Mouse (Mus musculus) adrenal gland, postnatal 14 days (tissue): ENCODE data around the gene Cyp2s1. TPM values are rescaled to one million over a fixed set of nuclear protein-coding genes. Genes with fewer than 3 reads are reported as not detected.
A peak's percentile ranks its signal among the peaks of the same experiment; 100 is the strongest.

ENCODE experiments used
- DNase-seq: peaks from one replicate; pipeline ENCODE4 v3.0.0; 2021; ENCODE audit warnings: mixed read lengths
- microRNA-seq, 2 experiments: library from miRNA; unstranded; fragments of <30 nt; microRNA quantifications; one replicate each; pipeline ENCODE4 v1.2.0; 2021
- total RNA-seq: library from RNA; stranded (reverse); gene quantifications from 2 replicates; pipeline ENCODE4 v1.2.3, GENCODE M21; 2021

Cyp2s1 gene
- total RNA-seq, 1 experiment from 2014 or later, result 2.9 TPM

DNA sequence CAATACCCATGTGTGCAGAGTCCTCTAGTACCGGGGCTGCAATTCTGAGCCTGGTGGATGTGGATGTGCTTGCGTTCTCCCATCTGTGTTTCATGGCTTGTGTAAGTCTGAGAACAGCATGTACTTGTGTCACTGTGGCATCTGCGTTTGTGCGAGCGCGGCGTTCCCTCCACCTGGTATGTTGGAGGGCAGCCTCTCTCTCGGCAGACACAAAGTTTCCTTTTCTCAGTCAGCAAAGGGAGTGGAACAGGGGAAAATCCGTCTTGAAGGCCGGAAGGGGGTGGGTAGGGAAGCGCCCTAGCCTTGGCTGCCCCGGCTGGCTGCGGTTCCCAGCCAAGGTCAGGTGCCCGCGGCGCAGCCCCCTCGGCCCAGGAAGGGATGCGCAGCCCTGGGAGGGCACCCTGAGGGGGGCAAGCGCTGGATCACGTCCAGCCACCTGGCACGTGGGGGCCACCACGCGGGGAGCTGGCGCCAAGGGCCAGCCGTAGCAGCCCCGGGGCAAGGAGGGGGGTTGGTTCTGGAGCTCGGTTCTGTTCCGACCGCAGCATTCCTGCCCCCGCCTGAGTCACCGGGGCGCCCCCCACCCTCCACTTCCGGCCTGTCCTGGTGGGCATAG is 35.3 kb downstream of the Cyp2s1 start:
- peak; percentile 72 for DNase-seq

DNA sequence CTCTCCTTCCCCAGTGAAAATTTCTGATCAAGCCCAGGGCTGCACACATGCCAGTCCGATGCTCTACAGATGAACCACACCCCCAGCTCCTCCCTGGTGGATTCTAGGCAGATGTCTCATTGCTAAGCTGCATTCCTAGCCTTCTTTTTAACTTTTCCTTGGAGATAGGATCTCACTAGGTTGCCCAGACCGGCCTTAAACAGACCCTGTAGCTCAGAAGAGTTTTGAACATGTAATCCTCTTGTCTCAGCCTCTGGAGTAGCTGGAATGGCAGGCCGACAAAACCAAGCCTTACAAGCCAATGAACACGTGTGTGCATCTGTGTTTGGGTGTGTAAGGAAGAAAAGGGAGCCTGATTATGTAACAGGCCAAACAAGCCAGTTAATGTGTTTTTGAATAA is 36.0 kb downstream of the Cyp2s1 start:
- DNase-seq, result no peak

DNA sequence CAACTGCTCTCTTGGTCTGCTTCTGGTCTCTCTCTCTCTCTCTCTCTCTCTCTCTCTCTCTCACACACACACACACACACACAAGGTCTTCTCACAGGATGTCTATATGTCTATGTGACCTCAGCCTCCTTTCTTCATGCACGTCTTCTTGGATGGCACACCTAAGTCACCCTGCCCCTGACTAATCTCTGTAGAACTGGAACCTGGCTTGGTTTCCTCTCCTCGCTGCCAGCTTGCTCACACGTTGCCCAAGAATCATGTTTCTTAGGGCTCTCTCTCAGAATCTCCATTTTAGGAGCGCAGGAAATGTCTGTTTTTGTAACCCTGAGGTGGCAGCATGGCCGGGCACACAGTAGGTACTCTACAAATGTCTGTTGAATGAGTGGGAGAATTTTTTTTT is 36.7 kb downstream of the Cyp2s1 start:
- no peak for DNase-seq

DNA sequence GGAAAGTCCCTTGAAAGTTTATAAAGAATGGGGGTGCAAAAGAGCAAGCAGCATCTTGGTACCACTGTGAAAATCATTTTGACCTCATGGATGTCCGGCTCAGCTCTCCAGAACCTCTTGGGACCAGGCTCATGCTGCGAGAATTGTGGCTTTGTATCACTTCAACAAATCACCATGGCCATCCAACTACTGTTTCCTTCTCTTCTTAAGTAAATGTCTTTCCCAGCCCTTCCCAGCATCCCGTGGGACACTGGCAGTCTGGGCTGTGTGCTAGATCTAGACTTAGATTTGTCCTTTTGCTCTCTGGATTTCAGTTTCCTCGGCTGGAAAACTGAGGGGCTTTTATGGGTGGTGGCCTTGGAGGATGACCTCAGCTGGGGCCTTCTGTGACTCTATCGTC is 48.5 kb downstream of the Cyp2s1 start:
- no peak for DNase-seq

DNA sequence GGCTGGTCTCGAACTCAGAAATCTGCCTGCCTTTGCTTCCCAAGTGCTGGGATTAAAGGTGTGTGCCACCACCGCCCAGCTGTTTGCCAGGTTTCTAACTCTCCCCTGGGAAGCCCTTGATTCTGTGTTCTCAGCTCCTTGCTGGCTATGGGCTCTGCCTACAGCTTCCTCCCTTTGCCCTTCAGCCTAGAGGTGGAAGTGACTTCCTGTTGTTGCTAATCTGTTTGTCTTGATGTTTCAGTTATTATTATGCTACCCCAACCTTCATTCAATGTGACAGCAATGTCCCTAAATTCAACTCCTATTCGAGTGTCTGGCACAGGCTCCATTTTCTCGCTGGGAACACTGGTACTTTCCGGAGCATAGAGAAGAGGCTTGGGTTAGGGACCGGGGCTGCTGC is 50.6 kb downstream of the Cyp2s1 start:
- DNase-seq, result no peak

DNA sequence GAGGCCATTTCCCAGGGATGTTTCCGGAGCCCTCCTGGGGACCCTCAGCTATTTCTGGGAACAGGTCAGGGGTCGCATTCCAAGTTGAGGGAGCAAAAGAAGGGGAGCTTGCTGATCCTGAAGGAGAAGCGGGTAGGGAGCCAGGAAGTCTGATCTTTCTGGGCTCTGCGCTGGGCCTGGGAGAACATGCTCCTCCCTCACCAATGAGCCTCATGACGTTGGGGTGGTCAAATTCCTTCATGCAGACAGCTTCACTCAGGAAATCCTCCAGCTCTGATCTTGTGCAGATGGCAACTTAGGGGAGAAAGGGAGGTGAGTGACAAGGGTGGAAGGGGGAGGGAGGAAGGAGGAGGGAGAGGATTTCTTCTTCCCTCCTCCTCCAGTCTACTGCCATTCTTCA is 52.5 kb downstream of the Cyp2s1 start:
- DNase-seq, result no peak

DNA sequence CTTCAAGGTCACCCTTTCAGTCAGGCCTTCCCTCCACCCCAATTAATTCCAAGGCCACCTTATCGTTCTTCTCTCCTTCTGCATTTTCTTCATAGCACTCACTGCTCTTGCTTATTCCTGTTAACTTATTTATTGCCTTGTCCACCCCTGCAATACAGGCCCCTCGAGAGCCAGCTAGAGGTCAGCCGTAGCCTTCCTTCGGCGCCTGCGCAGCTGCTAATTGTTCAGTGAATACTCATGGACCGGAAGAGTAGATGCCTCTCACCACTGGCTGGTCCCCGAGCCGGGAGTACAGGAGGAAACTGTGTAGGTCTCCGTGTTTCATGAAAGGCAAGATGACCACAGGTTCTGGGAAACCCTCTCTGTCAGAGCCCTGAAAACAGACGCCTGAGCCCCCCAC is 53.0 kb downstream of the Cyp2s1 start:
- DNase-seq, result peak; percentile 56

DNA sequence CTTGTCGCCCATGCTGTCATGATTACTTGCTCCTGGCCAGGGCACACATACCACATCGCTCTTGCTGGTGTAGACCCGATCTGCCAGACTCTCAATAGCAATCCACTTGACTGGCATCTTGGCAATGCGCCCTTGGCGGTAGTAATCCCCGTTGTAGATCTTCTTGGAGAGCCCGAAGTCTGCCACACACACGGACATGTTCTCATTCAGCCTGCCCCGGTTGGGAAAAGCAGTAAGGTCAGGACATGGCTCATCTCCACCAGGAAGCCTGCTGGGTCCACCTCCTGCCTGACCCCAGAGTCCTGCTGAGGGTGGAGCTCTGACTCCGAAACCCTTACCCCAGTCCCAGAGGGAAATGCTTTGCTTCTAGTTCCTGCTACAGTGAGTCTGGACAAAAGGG is 55.4 kb downstream of the Cyp2s1 start:
- peak; percentile 65 for DNase-seq

DNA sequence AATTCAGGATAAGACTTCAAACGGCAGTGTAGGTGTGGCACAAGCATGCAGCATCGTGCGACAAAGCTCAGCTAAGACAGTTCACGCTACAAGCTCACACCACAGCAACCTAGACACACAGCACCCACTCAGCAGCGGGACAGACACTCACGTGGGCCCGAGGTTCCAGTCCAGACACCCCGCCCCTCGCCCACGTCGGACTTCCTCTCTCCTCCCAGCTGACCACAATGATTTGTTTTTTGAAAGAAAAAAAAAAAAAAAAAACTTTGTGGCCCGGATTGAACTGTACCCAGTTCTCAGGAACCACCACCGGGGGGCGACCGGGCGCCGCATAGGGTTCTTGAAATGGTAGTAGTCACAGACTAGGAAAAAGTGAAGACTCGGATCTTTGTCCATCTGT is 60.7 kb downstream of the Cyp2s1 start:
- DNase-seq, result peak; percentile 97

DNA sequence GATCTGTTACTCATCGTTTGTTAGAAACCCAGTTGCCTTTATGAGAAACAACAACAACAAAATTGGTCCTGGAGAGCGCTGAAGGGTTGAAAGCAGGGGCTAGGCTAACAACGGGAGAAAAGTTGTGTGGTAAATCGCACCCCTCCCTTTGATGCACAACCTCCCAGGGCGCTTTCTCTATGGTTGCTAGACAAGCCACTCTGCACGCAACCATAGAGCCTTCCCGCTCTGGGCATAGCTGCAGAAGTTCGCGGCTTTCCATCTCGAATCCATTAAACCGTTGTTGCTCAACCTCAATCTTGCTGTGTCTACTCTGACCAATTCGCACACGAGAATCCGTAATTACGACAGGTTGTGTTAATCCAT is 61.3 kb downstream of the Cyp2s1 start:
- DNase-seq, result peak; percentile 82

DNA sequence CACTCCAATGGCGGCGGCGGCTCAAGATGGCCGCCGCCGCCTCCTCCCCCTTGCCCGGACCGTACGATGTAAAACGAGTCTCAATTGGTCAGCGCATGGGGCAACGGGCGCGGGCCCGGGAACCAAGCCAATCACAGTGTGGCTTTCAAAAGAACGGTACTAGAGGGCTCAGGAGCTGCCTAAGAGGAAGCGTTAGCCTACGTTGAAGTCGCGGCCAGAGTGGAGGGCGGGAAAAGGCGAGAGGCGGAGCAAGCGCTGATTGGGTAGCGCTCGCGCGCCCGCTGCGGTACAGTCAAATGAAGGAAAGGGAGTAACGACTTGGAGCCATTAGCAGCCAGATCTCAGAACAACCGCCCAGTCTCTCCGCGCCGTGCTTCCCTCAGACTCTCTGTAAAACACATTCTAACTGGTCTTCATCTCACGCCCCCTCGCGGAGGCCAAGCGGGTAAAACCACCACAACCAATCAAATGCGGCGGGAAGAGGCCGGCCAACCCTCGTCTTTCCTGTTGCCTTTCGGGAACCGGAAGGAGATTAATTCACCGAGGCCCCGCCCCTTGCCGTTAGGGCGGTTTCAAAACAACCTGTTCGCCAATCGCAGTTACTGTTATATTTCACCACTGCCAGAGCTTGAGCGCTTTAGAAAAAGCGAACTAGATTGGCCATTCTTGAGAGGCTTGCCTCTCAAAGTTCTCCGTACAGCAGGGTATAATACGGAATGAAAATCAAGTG is 61.8 kb downstream of the Cyp2s1 start, which contains the start of gene Hnrnpul1:
Hnrnpul1 (minus strand) TSS at position 20 of the 730 bp plus-strand sequence.
- DNase-seq, result peak; percentile 99

DNA sequence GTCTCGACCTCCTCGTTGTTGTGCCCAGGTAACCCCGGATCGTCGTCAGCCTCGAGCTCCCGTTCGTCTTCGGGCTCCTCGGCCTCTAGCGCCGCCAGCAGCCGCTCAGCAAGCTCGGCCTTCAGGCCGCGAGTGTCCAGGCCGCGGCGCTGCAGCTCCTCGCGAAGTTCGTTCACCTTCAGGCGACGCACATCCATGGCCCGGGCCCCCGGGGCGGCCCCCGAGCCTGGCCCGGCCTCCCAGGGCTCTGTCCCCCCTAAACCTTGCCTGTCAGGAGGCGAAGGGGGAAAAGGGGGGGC is 62.3 kb downstream of the Cyp2s1 start:
- no peak for DNase-seq

DNA sequence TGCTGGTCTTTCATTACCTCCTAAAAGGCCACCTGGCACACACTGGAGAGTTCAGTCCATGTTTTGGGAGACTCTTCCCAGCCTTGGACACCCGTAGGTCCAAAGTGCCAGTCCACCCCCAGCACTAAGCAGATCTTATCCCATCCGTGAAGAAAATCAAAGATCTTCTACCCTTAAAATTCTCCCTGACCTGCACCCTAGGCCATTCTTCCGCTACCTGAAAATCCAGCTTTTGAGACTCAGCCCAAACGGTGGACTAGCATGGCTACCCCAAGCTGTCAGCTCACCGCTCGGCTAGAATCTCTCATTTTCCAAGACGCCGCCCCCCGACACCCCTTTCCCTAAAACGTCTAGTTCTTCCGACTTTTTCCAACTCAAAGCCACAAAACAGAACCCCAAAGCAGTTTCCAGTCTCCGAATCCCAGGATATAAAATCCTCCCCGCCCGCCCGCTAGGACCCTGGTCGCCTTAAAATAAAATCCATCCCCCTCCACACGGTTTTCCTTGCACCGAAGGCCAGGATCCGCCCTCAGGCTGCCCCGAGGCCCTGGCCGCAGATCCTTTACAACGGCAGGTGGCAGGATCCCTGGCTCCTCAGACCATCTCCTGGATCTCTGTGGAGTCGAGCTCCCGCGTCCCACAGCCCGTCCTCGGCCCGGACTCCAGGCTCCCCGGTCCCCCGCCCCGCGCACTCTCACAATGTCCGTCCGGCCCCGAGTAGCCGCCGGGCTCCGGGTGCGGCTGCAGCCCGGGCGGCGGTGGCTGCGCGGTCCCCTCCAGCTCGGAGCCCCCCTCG is 62.9 kb downstream of the Cyp2s1 start:
- peak; percentile 80 for DNase-seq

DNA sequence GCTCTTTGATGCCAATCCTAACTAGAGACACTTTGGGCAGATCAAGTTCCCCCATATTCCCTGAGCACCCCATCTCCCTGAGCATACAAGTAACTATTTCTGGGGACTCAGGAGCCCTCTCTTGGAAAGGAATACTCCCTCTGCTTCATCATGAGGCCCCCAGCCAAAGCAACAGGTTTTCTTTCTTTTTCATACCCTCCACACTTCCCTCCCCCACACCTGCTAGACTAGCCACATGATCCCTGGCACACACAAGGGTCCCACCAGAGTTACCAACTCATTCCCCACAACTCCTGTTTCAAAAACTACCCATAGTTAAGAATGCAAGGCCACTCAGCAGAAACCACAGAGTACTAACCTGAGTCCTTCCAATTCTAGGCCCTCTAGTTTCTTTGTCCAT is 63.6 kb downstream of the Cyp2s1 start:
- no peak for DNase-seq

Small RNA genes lying within 50 kb of the gene (microRNA-seq; reads per million reads assigned to microRNA genes)
- gene Gm24865, result 0 reads per million in 2 experiments

Other genes with a start within 250 kb of the Cyp2s1 start
- not detected in 2 replicates for gene Erich4, start 201.0 kb downstream of the Cyp2s1 start, total RNA-seq
- gene Dmac2, start 197.5 kb downstream of the Cyp2s1 start, total RNA-seq, result 37.4 and 43.7 TPM in 2 replicates
- gene B3gnt8, start 190.3 kb downstream of the Cyp2s1 start, total RNA-seq, result 3.6 and 6.2 TPM in 2 replicates
- gene Bckdha, start 157.9 kb downstream of the Cyp2s1 start, total RNA-seq, result 255 and 258 TPM in 2 replicates
- 43.3 and 53.2 TPM in 2 replicates for gene Exosc5, start 157.7 kb downstream of the Cyp2s1 start, total RNA-seq
- gene Tmem91, start 141.7 kb downstream of the Cyp2s1 start, total RNA-seq, result 0.78 and 0.86 TPM in 2 replicates
- 17.8 TPM in 2 replicates for gene B9d2, start 136.1 kb downstream of the Cyp2s1 start, total RNA-seq
- gene Tgfb1, start 129.9 kb downstream of the Cyp2s1 start, total RNA-seq, result 52.7 and 68.0 TPM in 2 replicates
- 43.8 and 45.0 TPM in 2 replicates for gene Ccdc97, start 97.8 kb downstream of the Cyp2s1 start, total RNA-seq
- gene Hnrnpul1, start 62.2 kb downstream of the Cyp2s1 start, total RNA-seq, result 119 and 130 TPM in 2 replicates
- gene Axl, start 28.2 kb downstream of the Cyp2s1 start, total RNA-seq, result 44.8 and 57.9 TPM in 2 replicates
- 13.5 and 55.9 TPM in 2 replicates for gene Cyp2b10, start 80.7 kb upstream of the Cyp2s1 start, total RNA-seq
- gene Cyp2b13, start 244.6 kb upstream of the Cyp2s1 start, total RNA-seq, result 1.8 and 3.4 TPM in 2 replicates